Mouse (Mus musculus): Measurements from ENCODE around the gene Olfr958. TPM values are rescaled to one million over a fixed set of nuclear protein-coding genes. Genes with fewer than 3 reads are reported as not detected.
A peak's percentile ranks its signal among the peaks of the same experiment; 100 is the strongest.

Olfr958 gene
- total RNA-seq (2014; rRNA removed): not detected in 2 replicates
- not detected in 2 replicates for polyA plus RNA-seq (2015; fragmentation: Nextera tagmentation; extraction: Ambion mirVana)

- Histone ChIP-seq H3K27ac (no peak within 1 kb of the TSS), H3K27me3 (ENCODE audit: insufficient read depth, low read length) (no peaks in the 10 kb centered on the region), H3K4me1 (ENCODE audit: insufficient read depth, low read length) (no peaks in the 10 kb centered on the region), H3K9me3 (ENCODE audit: low read length) (no peaks in the 10 kb centered on the region), H3K4me2 (ENCODE audit: low read depth, low read length) (no peak within 1 kb of the TSS), H3K9ac (replicated peaks; ENCODE audit: low read length) (no peak within 1 kb of the TSS), H3K36me3 (ENCODE audit: insufficient read depth, low read length) (no peaks in the 10 kb centered on the region), H3K4me3 (ENCODE audit: low read length) (no peak within 1 kb of the TSS)
- WGBS: 36% methylated on average over 2 of the region's 2 CpGs
- peak; percentile 73 for DNase-seq (ENCODE audit: low spot score)
- no peak for TF ChIP-seq CTCF (IDR thresholded peaks at IDR 0.05; ENCODE audit: low read depth)
- peak; percentile 64; the same call in 1 of the 2 replicates for ATAC-seq
Measured at GRCm38 (mm10) chr9:39553946-39554345, at the start of gene Olfr958. Gene Olfr958 (minus strand): TSS chr9:39554054.

- Histone ChIP-seq H3K36me3 (ENCODE audit: insufficient read depth, low read length) (no peaks in the 10 kb centered on the region), H3K9me3 (ENCODE audit: low read length) (no peaks in the 10 kb centered on the region), H3K9ac (replicated peaks; ENCODE audit: low read length) (peak overlapping the region; percentile 56), H3K4me1 (ENCODE audit: insufficient read depth, low read length) (0 out of 2 replicates have a peak, but pooled peaks cover 4% of the 10 kb centered on the region), H3K27ac (peak overlapping the region; percentile 74), H3K4me3 (ENCODE audit: low read length) (peak overlapping the region; percentile 51), H3K27me3 (ENCODE audit: insufficient read depth, low read length) (no peaks in the 10 kb centered on the region), H3K4me2 (ENCODE audit: low read depth, low read length) (peak overlapping the region; percentile 76)
- DNase-seq (ENCODE audit: low spot score) (peak; percentile 57), ATAC-seq (peak; percentile 61)
- TF ChIP-seq CTCF (IDR thresholded peaks at IDR 0.05; ENCODE audit: low read depth): peak; percentile 28
- under 1% methylated on average over 9 of the region's 9 CpGs for WGBS
Measured at GRCm38 (mm10) chr9:39603333-39603845, 49.5 kb upstream of the Olfr958 start.

GRCm38 (mm10) chr9:39602536-39603332 is 48.9 kb upstream of the Olfr958 start:
- H3K9ac ChIP-seq (replicated peaks; ENCODE audit: low read length): peak overlapping the region; percentile 56
- under 1% methylated on average over 19 of the region's 19 CpGs for WGBS
- DNase-seq (ENCODE audit: low spot score): peak; percentile 78
- H3K9me3 ChIP-seq (ENCODE audit: low read length): no peaks in the 10 kb centered on the region
- H3K27ac ChIP-seq: peak overlapping the region; percentile 74
- H3K36me3 ChIP-seq (ENCODE audit: insufficient read depth, low read length): no peaks in the 10 kb centered on the region
- H3K4me1 ChIP-seq (ENCODE audit: insufficient read depth, low read length): 0 out of 2 replicates have a peak, but pooled peaks cover 4% of the 10 kb centered on the region
- peak; percentile 92 for ATAC-seq
- no peak for TF ChIP-seq CTCF (IDR thresholded peaks at IDR 0.05; ENCODE audit: low read depth)
- peak overlapping the region; percentile 76 for H3K4me2 ChIP-seq (ENCODE audit: low read depth, low read length)
- H3K4me3 ChIP-seq (ENCODE audit: low read length): peak overlapping the region; percentile 51
- no peaks in the 10 kb centered on the region for H3K27me3 ChIP-seq (ENCODE audit: insufficient read depth, low read length)

- no peak for DNase-seq (ENCODE audit: low spot score)
Measured at GRCm38 (mm10) chr9:39577050-39577449, 23.2 kb upstream of the Olfr958 start.

GRCm38 (mm10) chr9:39575469-39575868 is 21.6 kb upstream of the Olfr958 start, which contains the start of gene Olfr959:
Gene Olfr959 (minus strand): TSS chr9:39575569.
- Histone ChIP-seq H3K4me2 (ENCODE audit: low read depth, low read length) (no peak within 1 kb of the TSS), H3K27me3 (ENCODE audit: insufficient read depth, low read length) (no peaks in the 10 kb centered on the region), H3K9ac (replicated peaks; ENCODE audit: low read length) (no peak within 1 kb of the TSS), H3K4me3 (ENCODE audit: low read length) (no peak within 1 kb of the TSS), H3K27ac (no peak within 1 kb of the TSS), H3K4me1 (ENCODE audit: insufficient read depth, low read length) (no peaks in the 10 kb centered on the region), H3K36me3 (ENCODE audit: insufficient read depth, low read length) (no peaks in the 10 kb centered on the region), H3K9me3 (ENCODE audit: low read length) (no peaks in the 10 kb centered on the region)
- DNase-seq (ENCODE audit: low spot score) (no peak), ATAC-seq (no peak)
- TF ChIP-seq CTCF (IDR thresholded peaks at IDR 0.05; ENCODE audit: low read depth): no peak
- 86% methylated on average over 3 of the region's 3 CpGs for WGBS

More at GRCm38 (mm10) chr9:39577050-39577449, 23.2 kb upstream of the Olfr958 start:
- Histone ChIP-seq H3K27ac (no peak overlapping the region), H3K4me2 (ENCODE audit: low read depth, low read length) (no peak overlapping the region), H3K4me1 (ENCODE audit: insufficient read depth, low read length) (no peaks in the 10 kb centered on the region), H3K36me3 (ENCODE audit: insufficient read depth, low read length) (no peaks in the 10 kb centered on the region), H3K9ac (replicated peaks; ENCODE audit: low read length) (no peak overlapping the region), H3K4me3 (ENCODE audit: low read length) (no peak overlapping the region), H3K27me3 (ENCODE audit: insufficient read depth, low read length) (no peaks in the 10 kb centered on the region), H3K9me3 (ENCODE audit: low read length) (no peaks in the 10 kb centered on the region)
- no peak for TF ChIP-seq CTCF (IDR thresholded peaks at IDR 0.05; ENCODE audit: low read depth)
- 88% methylated on average over 5 of the region's 5 CpGs for WGBS
- ATAC-seq: no peak

GRCm38 (mm10) chr9:39558349-39558647 is 4.4 kb upstream of the Olfr958 start:
- DNase-seq (ENCODE audit: low spot score): no peak
- no peaks in the 10 kb centered on the region for H3K4me1 ChIP-seq (ENCODE audit: insufficient read depth, low read length)
- no peaks in the 10 kb centered on the region for H3K36me3 ChIP-seq (ENCODE audit: insufficient read depth, low read length)
- TF ChIP-seq CTCF (IDR thresholded peaks at IDR 0.05; ENCODE audit: low read depth): no peak
- no peak for ATAC-seq
- peak overlapping the region; percentile 74; the same call in 1 of the 2 replicates for H3K27ac ChIP-seq
- no peaks in the 10 kb centered on the region for H3K9me3 ChIP-seq (ENCODE audit: low read length)
- H3K4me3 ChIP-seq (ENCODE audit: low read length): no peak overlapping the region
- no peaks in the 10 kb centered on the region for H3K27me3 ChIP-seq (ENCODE audit: insufficient read depth, low read length)
- H3K9ac ChIP-seq (replicated peaks; ENCODE audit: low read length): no peak overlapping the region
- H3K4me2 ChIP-seq (ENCODE audit: low read depth, low read length): no peak overlapping the region
